In genomic region chr4:139208236-139209129, GRCm38 (mm10) we compare ENCODE assay signal across 8 mouse cellular contexts. TPM values are rescaled to one million over a fixed set of nuclear protein-coding genes. Genes with fewer than 3 reads are reported as not detected.
DNase-seq lines count a peak whose midpoint lies in the region; ATAC-seq and TF ChIP-seq lines count a peak whose summit lies in the region.

No protein-coding gene starts in this region.

- no peak for ATAC-seq in liver, postnatal 0 days

- WGBS in liver, postnatal 0 days (ENCODE audit: insufficient replicate concordance), result 30% methylated on average over 9 of the region's 9 CpGs

- H3K9me3 ChIP-seq in liver, postnatal 0 days (ENCODE audit: low read length), result no peaks in the 10 kb centered on the region

- peak; percentile 63 for DNase-seq in gastrocnemius, adult 2 months
- DNase-seq in gastrocnemius, adult 8-10 months (ENCODE audit: low spot score in 2 of 2), result no peak
- peak; percentile 62 for DNase-seq in 3T3-L1 (ENCODE audit: low read depth, low spot score)
- DNase-seq in liver, postnatal 0 days, result no peak
- DNase-seq in c-Kit-positive CD71-positive TER-119-positive erythroid progenitor cells, embryonic 14.5 days (ENCODE audit: low spot score), result no peak
- no peak for DNase-seq in embryo, embryonic 9.5 days (ENCODE audit: extremely low spot score)
- DNase-seq in thymus, adult 18-20 months, result no peak

- TF ChIP-seq EP300 in liver, postnatal 0 days (IDR thresholded peaks at IDR 0.05; ENCODE audit: low read depth), result no peak

- H3K4me1 ChIP-seq in cortical plate, adult 2 months (ENCODE audit: control insufficient read depth, insufficient read depth, low read length), result peaks cover 32% of the 10 kb centered on the region
- H3K4me1 ChIP-seq in liver, postnatal 0 days (ENCODE audit: insufficient read depth), result peaks cover 28% of the 10 kb centered on the region

- intact Hi-C loops in gastrocnemius, adult 2 months (cut with DNase I), result no loop called here

- TF ChIP-seq CTCF in gastrocnemius, adult 2 months (IDR thresholded peaks at IDR 0.05), result no peak
- no peak for TF ChIP-seq CTCF in cortical plate, adult 2 months (IDR thresholded peaks at IDR 0.05; ENCODE audit: extremely low read depth, insufficient read depth, low read length)
- TF ChIP-seq CTCF in liver, postnatal 0 days (IDR thresholded peaks at IDR 0.05; ENCODE audit: low read depth), result no peak

- H3K4me2 ChIP-seq in liver, postnatal 0 days (ENCODE audit: low read depth, low read length), result peak overlapping the region; percentile 22; the same call in 1 of the 2 replicates

- H3K4me3 ChIP-seq in gastrocnemius, adult 2 months, result peak overlapping the region; percentile 48
- H3K4me3 ChIP-seq in cortical plate, adult 2 months (ENCODE audit: insufficient read depth, low read length), result no peak overlapping the region
- H3K4me3 ChIP-seq in liver, postnatal 0 days (ENCODE audit: low read depth, low read length), result no peak overlapping the region

- TF ChIP-seq POLR2A in cortical plate, adult 2 months (IDR thresholded peaks at IDR 0.05; ENCODE audit: extremely low read depth, insufficient read depth, low read length), result no peak

- 0 out of 2 replicates have a peak, but pooled peaks cover 5% of the 10 kb centered on the region for H3K36me3 ChIP-seq in liver, postnatal 0 days (replicated peaks; ENCODE audit: insufficient read depth, low read length)

- no peaks in the 10 kb centered on the region for H3K27me3 ChIP-seq in liver, postnatal 0 days (ENCODE audit: insufficient read depth, low read length)

- no peak overlapping the region for H3K9ac ChIP-seq in liver, postnatal 0 days (replicated peaks)

- H3K27ac ChIP-seq in gastrocnemius, adult 2 months, result peak overlapping the region; percentile 100
- peak overlapping the region; percentile 42 for H3K27ac ChIP-seq in cortical plate, adult 2 months (ENCODE audit: insufficient read depth, low read length)
- peak overlapping the region; percentile 36 for H3K27ac ChIP-seq in liver, postnatal 0 days (ENCODE audit: low read depth)

RNA-seq across cellular contexts. Expression of gene Capzb, which starts 15.8 kb away (rescaled TPM):
- total RNA-seq in gastrocnemius, adult 2 months (2021), result 100 to 1,000 TPM; 444 to 499 TPM
- 100 to 1,000 TPM; 439 to 500 (median 472) TPM for total RNA-seq in gastrocnemius, adult 8-10 months (2022)
- 229 and 234 TPM in 2 replicates for polyA plus RNA-seq in cortical plate, adult 2 months (2012; rRNA removed)
- polyA plus RNA-seq in liver, postnatal 0 days (2015; fragmentation: Nextera tagmentation; extraction: Ambion mirVana), result 136 and 143 TPM in 2 replicates

Comparison
In these comparisons a context has a peak if more than half of its experiments do, and no peak if none do; other contexts are left out.
1. DNase-seq: peak in gastrocnemius, adult 2 months (single experiment) and 3T3-L1 (single experiment); none in gastrocnemius, adult 8-10 months (0 of 2), liver, postnatal 0 days (single experiment), c-Kit-positive CD71-positive TER-119-positive erythroid progenitor cells, embryonic 14.5 days (single experiment), embryo, embryonic 9.5 days (single experiment) and thymus, adult 18-20 months (0 of 2).
2. H3K27ac ChIP-seq: peak in every context shown above with its lines; median percentile 100 in gastrocnemius, adult 2 months; 42 in cortical plate, adult 2 months; 36 in liver, postnatal 0 days.